Mouse (Mus musculus) adipocyte (in vitro differentiated cells): ENCODE data around the gene Chad.

Experiments used
- DNase-seq: peaks from one replicate; pipeline ENCODE4 v3.0.0-alpha.2; 2016; ENCODE audit warnings: low spot score

Chad gene

DNA sequence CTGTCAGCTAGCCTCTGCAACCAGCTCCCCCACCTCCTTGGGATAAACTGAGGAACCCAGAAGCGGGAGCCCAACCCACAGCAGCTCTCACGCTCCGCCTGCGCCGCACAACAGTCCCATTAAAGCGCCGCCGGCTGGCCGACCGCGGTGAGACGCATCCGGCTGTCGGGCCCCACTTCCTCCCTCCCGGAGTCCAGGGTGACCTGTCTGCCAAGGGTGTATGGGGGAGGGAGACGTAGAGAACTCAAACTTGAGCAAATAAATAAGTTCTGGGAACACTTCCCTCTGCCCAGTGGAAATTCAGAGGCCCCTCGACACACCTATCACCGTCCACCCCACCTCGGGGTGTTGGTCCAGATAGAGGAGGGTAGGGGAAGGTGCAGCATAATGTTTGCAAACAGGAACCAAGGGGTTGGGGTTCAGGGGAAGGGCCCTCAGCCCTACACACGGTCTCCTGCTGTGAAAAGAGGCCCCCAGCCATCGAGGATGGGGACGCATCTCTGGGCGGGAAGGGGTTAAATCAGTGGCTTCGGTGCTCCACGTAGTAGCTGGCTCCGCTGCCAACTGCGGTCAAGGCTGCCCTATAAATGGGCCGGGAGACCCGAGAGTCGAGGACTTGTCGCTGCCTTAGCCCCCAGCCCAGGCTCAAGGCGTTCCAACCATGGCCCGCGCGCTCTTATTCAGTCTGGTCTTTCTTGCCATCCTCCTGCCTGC is at the start of gene Chad:
Chad (plus strand) TSS at position 611 of the 714 bp plus-strand sequence.
- DNase-seq, result no peak

DNA sequence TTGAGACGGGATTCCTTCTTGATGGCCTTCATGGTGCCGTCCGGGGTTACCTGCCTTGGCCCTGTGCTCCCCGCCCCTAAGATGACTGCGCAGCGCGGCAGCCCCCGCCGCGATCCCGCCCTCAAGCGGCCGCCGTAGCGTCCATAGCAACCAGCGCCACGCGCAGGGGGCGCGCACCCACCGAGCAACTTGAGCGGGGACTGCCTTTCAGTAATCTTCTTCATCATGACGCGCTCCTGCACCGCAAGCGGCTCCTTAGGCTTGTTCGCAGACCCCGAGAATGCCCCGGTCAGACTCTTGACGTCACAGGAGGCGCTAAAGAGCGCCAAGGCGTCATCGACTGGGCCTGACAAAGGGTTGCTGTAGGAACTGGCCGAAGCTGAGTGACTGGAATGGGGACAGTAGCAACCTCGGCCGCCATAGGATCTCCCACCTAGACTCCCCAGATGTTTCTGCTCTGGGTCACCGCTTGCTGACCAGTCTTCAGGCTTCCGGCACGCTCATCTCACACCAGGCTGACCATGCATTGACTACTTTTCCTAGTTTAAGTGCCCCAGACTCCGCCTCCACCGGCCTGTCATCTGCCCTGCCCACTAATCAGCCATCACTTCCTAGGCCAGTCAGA is 43.5 kb upstream of the Chad start, which contains the start of gene Mycbpap:
Mycbpap (minus strand) TSS at position 524 of the 625 bp plus-strand sequence.
- DNase-seq, result no peak

DNA sequence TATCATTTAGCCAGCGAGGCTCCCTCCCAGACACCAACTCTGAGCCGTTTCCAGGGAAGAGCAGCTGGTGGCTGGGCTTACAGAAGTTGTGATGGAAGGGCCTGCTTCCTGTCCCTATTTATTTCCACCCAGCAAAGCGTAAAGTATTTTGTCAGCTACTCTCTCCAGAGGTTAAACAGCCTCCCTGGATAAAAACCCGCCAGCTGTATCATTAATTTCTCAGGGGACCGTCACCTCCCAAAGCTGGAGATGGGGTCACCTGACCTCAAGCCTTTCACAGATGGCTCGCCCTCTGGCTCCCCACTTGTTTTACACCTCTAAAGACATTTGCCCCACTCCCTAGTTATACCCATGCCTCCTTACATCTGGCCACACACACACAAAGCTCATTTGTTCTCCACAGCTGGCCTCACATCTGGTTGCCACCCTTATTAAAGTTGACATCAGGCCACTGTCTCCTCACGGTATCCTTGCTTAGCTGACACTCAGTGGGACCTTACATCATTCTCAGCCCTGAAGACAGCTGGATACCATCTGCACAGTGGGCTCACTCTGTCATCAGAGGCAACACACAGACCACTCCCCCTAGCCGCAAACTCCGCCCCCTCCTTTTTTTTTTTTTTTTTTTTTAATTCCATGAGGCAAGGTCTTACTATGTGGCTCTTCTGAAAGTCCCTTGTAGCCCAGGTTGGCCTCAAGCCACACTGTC is 38.5 kb upstream of the Chad start:
- DNase-seq, result no peak

DNA sequence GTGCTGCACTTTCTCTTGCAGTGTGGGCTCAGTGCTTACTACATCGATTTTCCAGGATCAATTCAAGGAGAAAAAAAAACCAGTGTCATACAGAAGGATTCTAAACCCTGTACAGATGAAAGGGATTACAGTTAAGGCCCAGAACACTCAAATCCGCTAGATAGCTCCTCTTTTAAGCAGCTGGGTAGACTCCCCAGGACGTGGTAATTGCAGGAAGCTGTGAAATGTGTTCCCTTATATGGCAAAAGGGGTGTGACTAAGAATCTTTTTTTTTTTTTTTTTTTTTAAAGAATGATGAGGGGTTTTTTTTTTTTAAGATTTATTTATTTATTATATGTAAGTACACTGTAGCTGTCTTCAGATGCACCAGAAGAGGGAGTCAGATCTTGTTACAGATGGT is 36.0 kb upstream of the Chad start:
- no peak for DNase-seq

DNA sequence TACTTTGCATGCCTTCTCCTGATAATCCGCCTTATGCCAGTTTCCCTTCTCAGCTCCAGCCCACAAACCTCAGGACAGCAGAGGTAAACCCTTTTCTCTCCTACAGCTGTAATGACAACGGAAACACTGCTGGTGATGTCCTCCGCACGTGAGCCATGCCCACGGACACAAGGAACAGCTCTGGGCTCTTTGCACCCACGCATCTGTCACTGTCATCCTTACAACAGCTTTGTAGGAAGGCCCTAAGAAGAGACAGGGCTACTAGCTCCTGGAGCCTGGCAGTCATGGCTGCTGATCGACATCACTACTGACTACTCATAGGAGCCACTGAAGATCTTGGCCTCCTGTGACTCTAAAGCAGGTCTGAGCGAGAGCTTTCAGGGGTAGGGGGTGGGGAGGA is 31.7 kb upstream of the Chad start:
- no peak for DNase-seq

DNA sequence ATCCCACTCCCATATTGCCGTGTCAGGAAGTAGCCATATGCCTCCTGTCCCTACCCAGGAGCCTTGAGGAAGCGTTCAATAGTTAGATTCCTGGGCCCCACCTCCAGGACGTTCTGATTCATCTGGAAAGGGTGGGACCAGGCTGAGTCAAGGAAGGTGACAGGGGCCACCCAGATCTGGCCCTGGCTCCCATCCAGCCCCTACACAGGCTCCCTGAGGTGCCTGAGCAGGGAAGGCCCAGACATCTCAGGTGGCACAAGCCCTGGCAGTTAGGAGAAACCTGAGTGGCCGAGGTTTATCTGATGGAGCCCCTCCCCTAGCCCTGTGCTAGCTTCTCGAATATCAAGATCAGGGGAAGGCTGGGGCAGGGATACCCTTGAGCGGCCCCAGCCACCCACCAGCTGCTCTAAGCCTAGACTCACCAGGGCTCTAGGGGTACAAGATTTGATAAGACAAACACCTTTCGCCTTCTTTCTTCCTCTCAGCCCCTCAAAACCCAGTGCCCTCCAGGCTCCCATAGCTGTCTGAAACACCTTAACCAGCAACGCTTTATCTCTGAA is 26.0 kb upstream of the Chad start:
- DNase-seq, result no peak

DNA sequence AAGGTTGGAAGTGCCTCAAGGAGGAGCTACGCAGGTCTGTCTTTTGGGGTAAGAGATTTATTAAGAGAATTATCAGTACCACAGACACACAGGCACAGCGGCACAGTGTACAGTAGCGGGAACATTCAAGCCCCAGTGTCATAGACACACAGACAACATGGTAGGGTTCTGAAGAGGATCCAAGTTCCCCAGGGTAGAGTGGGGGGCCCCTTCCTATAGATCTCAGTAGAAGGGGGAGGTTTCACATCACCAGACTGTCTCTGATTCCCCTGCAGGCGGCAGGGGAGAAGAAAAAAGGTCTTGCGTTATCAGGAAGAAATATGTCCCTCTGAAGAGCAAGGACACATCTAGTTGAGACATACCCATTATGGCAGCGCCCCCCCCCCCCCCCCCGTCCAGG is 25.1 kb upstream of the Chad start:
- DNase-seq, result no peak

DNA sequence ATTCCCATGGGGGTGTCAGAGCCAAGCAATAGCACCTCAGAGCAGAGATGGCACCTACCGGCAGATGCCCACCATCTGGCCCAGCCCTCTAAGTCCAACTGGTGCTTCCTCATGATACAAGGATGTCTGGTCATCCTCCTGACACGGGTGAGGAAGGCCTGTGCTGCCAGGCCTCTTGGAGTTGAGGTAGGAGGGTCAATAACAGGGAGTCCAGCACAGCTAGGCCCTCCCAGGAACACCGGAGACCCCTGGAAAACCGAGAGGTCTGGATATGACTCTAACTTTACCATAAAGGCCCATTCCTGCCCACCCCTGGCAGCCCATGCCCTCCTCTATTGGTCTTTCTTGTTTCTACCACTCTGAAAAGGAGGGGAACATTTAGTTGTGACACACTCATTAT is 22.4 kb upstream of the Chad start:
- no peak for DNase-seq

DNA sequence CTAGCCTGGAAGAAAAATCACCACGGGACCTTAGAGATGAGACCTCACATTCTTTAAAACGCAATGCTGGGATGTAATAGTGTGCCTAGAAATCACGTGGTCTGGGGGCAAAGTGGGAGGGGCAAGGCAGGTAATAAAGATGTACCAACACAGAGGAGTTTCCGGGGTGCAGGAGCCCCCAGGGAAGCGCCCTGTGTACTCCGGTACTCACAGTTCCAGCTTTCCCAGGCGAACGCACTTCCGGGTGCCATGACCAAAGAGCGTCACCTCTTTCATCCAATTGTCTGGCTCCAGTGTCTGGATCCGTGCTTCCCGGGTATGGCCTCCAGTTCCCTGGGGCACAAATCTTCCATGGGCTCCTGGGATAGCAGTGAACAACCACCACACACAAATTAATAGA is 21.5 kb upstream of the Chad start:
- DNase-seq, result no peak

DNA sequence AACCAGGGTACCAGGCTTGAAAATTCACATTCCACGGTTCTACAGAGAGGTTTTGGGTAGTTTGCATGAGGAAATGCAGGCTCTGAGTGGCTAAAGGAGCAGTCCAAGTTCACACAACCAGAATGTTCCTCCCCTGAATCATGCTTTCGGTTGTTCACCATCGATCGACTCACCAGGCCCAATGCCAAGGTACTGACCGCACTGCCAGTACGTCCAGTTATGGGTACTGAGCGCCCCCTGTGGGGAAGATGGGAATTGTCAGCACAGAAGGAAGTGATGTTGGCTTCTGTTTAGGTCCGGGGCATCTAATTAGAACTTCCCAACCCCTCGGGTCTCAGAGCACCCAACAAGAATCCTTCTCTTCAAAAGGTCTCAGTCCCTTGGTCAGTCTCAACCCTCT is 20.9 kb upstream of the Chad start:
- peak; percentile 98 for DNase-seq

DNA sequence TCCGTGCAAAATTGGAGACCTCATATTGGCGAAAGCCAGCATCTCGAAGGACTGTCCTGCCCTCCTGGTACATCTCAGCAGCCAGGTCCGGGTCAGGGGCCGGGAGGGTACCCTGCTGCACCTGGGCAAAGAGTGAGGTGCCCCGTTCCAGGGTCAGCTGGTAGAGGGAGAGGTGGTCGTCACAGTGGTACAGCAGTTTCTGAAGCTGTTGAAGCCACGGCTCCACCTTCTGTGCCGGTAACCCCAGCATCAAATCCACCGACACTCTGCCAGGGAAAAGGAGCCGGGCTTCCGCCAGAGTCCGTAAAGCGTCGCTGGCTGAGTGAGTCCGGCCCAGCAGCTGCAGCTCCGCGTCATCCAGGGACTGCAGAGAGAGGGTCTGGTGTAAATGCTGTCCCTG is 20.4 kb upstream of the Chad start:
- DNase-seq, result no peak

DNA sequence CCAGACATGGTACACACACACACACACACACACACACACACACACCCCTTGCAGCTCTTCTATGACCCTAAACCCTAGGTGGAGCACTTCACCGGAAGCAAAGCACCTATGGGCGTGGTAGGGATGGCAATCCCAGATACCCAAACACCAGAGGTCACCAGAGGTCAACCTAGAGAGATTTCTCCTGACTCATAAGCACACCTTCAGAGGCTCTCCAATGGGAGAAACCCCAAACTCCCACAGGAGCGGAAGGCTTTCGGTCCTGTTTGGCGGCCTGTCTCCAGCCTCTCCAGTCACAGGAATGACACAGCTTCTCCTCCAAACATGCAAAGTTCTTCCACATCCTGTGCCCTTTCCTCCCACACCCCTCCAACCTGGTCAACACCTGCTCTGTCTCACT is 18.5 kb upstream of the Chad start:
- no peak for DNase-seq

DNA sequence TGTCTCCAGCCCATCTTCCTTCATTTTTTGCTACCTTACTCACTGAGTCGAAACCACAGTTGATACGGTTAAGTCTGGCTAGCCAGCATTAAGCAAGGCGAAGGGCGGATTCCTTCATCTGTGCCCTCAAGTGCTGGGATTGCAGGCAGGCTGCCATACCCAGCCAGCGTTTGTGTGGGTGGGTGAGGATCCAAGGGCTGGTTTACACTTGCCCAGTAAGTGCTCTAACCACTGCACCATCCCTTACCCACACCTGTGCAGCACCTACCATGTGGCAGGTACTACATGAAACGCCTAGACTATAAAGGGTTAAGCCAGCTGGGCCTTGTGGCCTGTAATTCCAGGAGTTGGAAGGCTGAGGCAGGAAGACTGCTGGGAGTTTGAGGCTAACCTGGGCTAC is 17.6 kb upstream of the Chad start:
- no peak for DNase-seq

DNA sequence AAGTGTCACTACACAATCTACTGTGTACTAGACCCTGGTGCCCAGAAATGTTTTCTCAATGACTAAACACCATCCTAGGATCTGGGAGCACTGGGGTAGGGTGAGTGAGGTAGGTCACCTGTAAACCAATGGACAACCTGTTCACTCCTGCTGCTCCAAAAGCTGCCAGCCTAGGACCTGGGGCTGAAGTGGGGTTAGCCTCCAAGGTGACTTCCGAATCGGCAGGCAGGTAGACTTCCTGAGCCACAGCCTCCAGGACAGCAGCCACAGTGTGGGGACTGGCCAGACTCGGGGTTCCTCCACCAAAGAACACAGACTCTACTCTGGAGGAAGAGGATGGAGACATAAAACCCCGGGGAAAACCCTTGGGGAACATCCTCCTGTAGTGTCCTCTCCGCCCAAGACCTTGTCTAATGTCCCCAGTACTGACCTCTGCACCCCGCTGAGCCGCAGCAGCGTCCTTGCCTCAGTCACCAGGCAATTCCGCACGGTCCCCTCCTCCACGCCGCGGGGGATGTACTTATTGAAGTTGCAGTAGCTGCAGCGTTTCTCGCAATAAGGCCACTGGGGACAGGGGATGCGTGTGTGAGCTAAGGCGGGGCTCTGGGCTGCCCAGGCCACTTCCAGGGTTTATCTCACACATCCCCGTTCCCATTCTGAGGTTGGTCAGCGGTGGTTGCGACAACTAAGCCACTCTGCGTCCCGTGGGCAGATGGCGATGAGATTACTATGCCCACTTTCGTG is 16.6 kb upstream of the Chad start:
- DNase-seq, result peak; percentile 50

DNA sequence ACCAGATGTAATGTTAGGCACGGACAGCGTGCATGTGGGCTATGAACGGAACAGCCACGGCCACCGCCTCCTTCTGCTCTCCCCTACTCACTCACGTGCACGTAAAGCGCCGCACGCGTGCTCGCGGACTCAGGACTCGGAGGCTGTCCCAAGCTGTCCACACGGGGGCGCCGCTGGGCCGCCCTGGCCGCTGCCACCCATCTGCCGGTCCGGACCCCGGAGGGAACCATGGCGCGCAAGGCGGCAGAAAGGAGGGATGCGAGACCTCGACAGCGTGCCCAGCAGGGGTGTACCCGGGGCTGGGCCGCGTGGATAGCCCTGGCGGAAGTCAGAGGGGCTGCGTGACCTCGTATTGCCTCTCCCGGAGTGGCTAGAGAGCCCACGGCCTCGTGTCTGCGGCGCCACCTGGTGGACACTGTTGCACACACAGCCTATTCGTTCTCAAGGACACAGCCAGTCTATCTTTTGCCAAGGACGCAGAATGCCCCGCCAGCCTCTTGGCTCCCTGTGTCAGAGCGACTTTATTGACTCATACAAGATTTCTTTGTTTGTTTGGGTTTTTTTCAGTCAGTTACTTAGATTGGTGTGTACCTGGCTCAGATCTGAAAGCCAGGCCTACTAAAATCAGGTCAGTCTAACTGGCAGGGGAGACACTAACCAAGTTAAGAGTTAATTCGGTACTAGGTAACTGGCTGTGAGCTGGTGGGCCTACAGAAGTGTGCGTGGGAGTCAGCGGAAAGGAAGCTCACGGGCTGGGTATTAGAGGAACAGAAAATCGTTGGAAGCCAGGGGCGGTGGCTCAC is 15.8 kb upstream of the Chad start, which contains the start of gene Rsad1:
Rsad1 (minus strand) TSS at position 368 of the 803 bp plus-strand sequence.
- DNase-seq, result peak; percentile 98

DNA sequence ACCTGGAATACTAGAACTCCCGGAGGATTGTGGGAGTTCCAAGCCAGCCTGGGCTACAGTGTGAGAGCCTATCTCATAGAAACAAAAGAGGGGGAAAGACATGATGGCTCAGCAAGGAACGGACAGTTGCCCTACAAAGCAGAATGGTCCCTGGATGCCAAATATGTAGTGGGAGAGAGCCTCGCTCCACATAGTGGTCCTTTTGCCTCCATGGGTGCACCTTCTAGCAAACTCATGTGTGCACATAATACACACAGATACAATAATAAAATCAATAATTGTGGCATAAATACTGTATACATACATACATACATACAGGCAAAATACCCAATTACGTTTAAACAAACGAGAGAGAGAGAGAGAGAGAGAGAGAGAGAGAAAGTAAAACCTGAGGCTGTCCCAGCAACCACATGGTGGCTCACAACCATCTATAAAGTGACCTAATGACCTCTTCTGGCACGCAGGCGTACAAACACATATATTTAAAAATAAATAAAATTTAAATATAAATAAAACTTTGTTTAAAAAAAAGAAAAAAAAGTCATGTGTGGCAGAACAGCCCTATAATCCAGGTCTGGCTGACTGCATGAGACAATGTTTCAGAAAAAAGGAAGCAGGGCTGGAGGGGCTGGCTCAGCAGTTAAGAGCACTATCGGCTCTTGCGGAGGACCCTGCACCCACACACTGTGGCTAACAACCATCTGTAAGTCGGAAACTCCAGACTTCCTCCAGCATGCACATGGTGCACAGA is 15.0 kb upstream of the Chad start:
- DNase-seq, result no peak

DNA sequence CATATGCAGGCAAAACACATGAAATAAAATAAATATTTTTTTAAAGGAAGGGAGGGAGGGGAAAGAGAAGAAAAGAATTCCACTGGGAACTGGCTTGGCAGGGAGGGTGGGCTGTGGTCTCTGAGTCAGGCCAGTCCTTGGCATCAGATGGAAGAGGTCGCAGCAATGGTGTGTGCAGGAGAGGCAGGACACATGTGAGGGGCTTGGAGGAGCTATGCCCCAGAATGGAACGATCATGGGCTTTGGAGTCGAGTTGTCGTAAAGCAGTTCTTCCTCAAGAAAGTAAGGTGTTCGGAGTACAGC is 14.5 kb upstream of the Chad start:
- no peak for DNase-seq

DNA sequence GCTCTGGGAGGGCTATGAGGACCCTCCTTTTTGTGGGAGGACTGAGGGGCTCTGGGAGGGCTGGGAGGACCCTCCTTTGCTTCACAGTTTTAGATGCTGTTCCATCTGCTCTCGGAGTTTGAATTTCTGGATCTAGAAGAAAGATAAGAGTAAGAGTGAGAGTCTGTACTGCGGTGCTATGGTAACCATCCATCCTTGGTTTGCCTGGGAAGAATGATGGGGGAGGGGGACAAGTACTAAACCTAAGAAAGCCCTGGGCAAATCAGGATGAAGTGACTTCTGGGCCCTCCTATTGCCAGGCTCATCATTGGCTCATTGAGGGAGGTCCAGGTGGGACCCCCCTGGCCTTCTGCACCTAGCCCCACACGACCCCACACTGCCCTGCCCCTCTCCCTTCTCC is 6.6 kb upstream of the Chad start:
- no peak for DNase-seq

DNA sequence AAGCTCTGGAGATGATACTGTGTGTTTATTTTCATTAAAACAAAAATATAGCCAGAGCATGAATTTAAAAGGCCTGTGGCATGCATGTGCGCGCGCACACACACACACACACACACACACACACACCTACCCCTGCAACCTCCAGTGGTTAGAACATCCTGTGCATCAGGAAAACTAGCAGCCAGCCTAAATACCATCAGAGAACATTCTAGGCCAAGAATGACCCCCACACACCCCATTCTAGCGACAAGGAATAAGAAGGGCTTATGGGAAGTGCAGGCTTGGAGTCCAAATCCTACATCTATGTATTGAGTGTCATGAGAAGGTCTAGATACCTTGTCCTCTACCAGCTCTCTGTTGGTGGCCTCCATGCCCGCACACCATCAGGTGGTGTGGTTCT is 1.5 kb upstream of the Chad start:
- no peak for DNase-seq

DNA sequence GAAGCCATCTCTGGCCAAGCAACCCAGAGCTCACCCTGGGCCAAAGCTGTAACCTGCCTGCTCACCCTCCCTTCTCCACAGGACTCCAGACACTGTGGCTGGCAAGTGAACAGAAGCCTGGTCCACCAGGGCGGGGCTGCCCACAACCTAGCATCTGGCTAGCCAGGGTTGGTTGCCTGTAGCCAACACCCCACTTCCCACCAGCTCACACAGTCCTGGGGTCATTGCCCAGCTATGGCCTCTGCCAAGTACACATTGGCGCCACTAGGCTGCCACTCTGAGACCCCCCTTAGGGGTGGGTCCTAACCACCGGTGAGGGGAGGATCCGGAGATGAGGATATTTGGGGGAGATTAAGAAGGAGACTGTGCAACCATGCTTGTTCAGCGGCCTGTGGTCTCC is 1.0 kb upstream of the Chad start:
- no peak for DNase-seq

DNA sequence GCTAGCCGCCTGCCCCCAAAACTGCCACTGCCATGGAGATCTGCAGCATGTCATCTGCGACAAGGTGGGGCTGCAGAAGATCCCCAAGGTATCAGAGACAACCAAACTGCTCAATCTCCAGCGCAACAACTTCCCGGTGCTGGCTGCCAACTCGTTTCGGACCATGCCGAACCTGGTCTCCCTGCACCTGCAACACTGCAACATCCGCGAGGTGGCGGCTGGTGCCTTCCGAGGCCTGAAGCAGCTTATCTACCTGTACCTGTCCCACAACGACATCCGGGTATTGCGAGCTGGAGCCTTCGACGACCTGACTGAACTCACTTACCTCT is 268 bp downstream of the Chad start:
- DNase-seq, result no peak
